Mouse (Mus musculus): ENCODE measurements at regions not wholly inside any gene's neighbourhood (a gene's known extent, or its start where the extent isn't known, plus 50 kb on each side); places are given as distances from the start of the nearest gene placed in this dataset.

GRCm38 (mm10) chrX:11180194-11180816, 118.8 kb upstream of the H2al1a start:
- no peak for TF ChIP-seq EP300 (IDR thresholded peaks at IDR 0.05; ENCODE audit: low read depth)
- TF ChIP-seq CTCF (IDR thresholded peaks at IDR 0.05; ENCODE audit: low read depth), result no peak

Measured in liver, postnatal 0 days (tissue).